17 mouse cellular contexts compared by ENCODE assay signal in genomic region chr10:128928356-128928755, GRCm38 (mm10). TPM values are rescaled to one million over a fixed set of nuclear protein-coding genes. Genes with fewer than 3 reads are reported as not detected.
DNase-seq lines count a peak whose midpoint lies in the region; ATAC-seq and TF ChIP-seq lines count a peak whose summit lies in the region.
"Had no signal": no experiment of that assay in that cellular context is flagged by ENCODE, and none has a peak within 500 bp of the region (broad histone marks: within the 10 kb centered on the region; RNA-seq: fewer than 3 reads in every experiment).

No protein-coding gene starts in this region.

- DNase-seq in cerebellum, adult 11-12 months: peak; percentile 20
- DNase-seq in cerebellum, adult 11 months: no peak
- no peak for DNase-seq in heart, adult 2 months
- DNase-seq in heart, embryonic 10.5 days (ENCODE audit: low spot score): no peak
- no peak for DNase-seq in midbrain, postnatal 0 days (ENCODE audit: low spot score)
- DNase-seq in yolk sac, embryonic 10.5 days (ENCODE audit: low spot score): no peak
- no peak for DNase-seq in embryo, embryonic 9.5 days (ENCODE audit: extremely low spot score)
- DNase-seq: cerebellum, adult 9-11 months; lung, postnatal 36 days; thymus, adult 2 months had no signal

- no peak for TF ChIP-seq CTCF in heart, adult 2 months (IDR thresholded peaks at IDR 0.05)
- TF ChIP-seq CTCF in midbrain, postnatal 0 days (IDR thresholded peaks at IDR 0.05): no peak

- H3K27ac ChIP-seq in heart, adult 2 months: peak overlapping the region; percentile 23; the same call in 1 of the 2 replicates
- H3K27ac ChIP-seq in heart, embryonic 10.5 days: no peak overlapping the region
- H3K27ac ChIP-seq in midbrain, embryonic 16.5 days (ENCODE audit: low read length): no peak overlapping the region
- H3K27ac ChIP-seq in midbrain, postnatal 0 days (ENCODE audit: low read depth, low read length): no peak overlapping the region
- H3K27ac ChIP-seq: heart, embryonic 15.5 days; midbrain, embryonic 10.5 days had no signal

- intact Hi-C loops in heart, adult 2 months (cut with DNase I): no loop called here

- H3K4me3 ChIP-seq in heart, adult 2 months: no peak overlapping the region
- no peak overlapping the region for H3K4me3 ChIP-seq in heart, embryonic 10.5 days
- no peak overlapping the region for H3K4me3 ChIP-seq in midbrain, embryonic 16.5 days (ENCODE audit: low read depth, low read length)
- no peak overlapping the region for H3K4me3 ChIP-seq in midbrain, postnatal 0 days (ENCODE audit: low read depth, low read length)
- H3K4me3 ChIP-seq: heart, embryonic 15.5 days; midbrain, embryonic 10.5 days had no signal

- H3K36me3 ChIP-seq in heart, adult 2 months (ENCODE audit: control insufficient read depth, insufficient read depth, low read length): no peaks in the 10 kb centered on the region
- no peaks in the 10 kb centered on the region for H3K36me3 ChIP-seq in heart, embryonic 10.5 days
- no peaks in the 10 kb centered on the region for H3K36me3 ChIP-seq in midbrain, embryonic 16.5 days (ENCODE audit: control insufficient read depth, insufficient read depth, low read length)
- H3K36me3 ChIP-seq in midbrain, postnatal 0 days (ENCODE audit: insufficient read depth, low read length): no peaks in the 10 kb centered on the region
- H3K36me3 ChIP-seq: heart, embryonic 15.5 days; midbrain, embryonic 10.5 days had no signal

- ATAC-seq in midbrain, embryonic 16.5 days: no peak
- no peak for ATAC-seq in midbrain, postnatal 0 days (ENCODE audit: low FRiP score)
- ATAC-seq: Patski had no signal

- no peak for TF ChIP-seq POLR2A in heart, adult 2 months (IDR thresholded peaks at IDR 0.05; ENCODE audit: insufficient read depth, low read depth, low read length)

- no peak overlapping the region for H3K9ac ChIP-seq in heart, adult 2 months (ENCODE audit: low read depth, low read length)
- H3K9ac ChIP-seq in midbrain, embryonic 16.5 days (ENCODE audit: low read depth, low read length): 0 out of 2 replicates have a peak overlapping the region, but pooled peaks have one; percentile 2
- H3K9ac ChIP-seq in midbrain, postnatal 0 days (replicated peaks; ENCODE audit: low read length, poor library complexity, severe bottlenecking): no peak overlapping the region
- H3K9ac ChIP-seq: heart, embryonic 15.5 days had no signal

- no peaks in the 10 kb centered on the region for H3K27me3 ChIP-seq in heart, adult 2 months (ENCODE audit: control insufficient read depth, insufficient read depth, low read length)
- H3K27me3 ChIP-seq in heart, embryonic 10.5 days (ENCODE audit: insufficient read depth, poor library complexity, severe bottlenecking): peaks cover 48% of the 10 kb centered on the region
- H3K27me3 ChIP-seq in midbrain, embryonic 16.5 days (ENCODE audit: control insufficient read depth, insufficient read depth, low read depth, low read length): peaks cover 20% of the 10 kb centered on the region
- H3K27me3 ChIP-seq in midbrain, postnatal 0 days (ENCODE audit: insufficient read depth, low read length): peaks cover 12% of the 10 kb centered on the region
- H3K27me3 ChIP-seq: Patski had no signal

- no peaks in the 10 kb centered on the region for H3K9me3 ChIP-seq in heart, embryonic 10.5 days
- no peaks in the 10 kb centered on the region for H3K9me3 ChIP-seq in midbrain, embryonic 16.5 days (replicated peaks; ENCODE audit: control insufficient read depth, low read length, poor library complexity, severe bottlenecking)
- H3K9me3 ChIP-seq in midbrain, postnatal 0 days (ENCODE audit: low read length): no peaks in the 10 kb centered on the region
- H3K9me3 ChIP-seq: heart, embryonic 15.5 days; midbrain, embryonic 10.5 days had no signal

- H3K79me2 ChIP-seq in heart, adult 2 months (replicated peaks; ENCODE audit: control insufficient read depth, insufficient read depth, low read length): no peaks in the 10 kb centered on the region

- H3K4me2 ChIP-seq in midbrain, embryonic 16.5 days (ENCODE audit: low read length): no peak overlapping the region
- no peak overlapping the region for H3K4me2 ChIP-seq in midbrain, postnatal 0 days (ENCODE audit: low read depth, low read length, poor library complexity, severe bottlenecking)
- H3K4me2 ChIP-seq: heart, embryonic 15.5 days had no signal

- peaks cover 12% of the 10 kb centered on the region for H3K4me1 ChIP-seq in heart, adult 2 months (ENCODE audit: control insufficient read depth, insufficient read depth, low read length)
- H3K4me1 ChIP-seq in heart, embryonic 10.5 days: peaks cover 10% of the 10 kb centered on the region
- H3K4me1 ChIP-seq in midbrain, embryonic 16.5 days (ENCODE audit: control insufficient read depth, insufficient read depth, low read length): peaks cover 10% of the 10 kb centered on the region
- no peaks in the 10 kb centered on the region for H3K4me1 ChIP-seq in midbrain, postnatal 0 days (ENCODE audit: insufficient read depth, low read length)

- TF ChIP-seq EP300 in heart, adult 2 months (IDR thresholded peaks at IDR 0.05; ENCODE audit: insufficient read depth, low read depth, low read length): no peak

- 37% methylated on average over 4 of the region's 4 CpGs for WGBS in heart, adult 2 months
- 38% methylated on average over 4 of the region's 4 CpGs for WGBS in heart, embryonic 10.5 days
- WGBS in midbrain, embryonic 16.5 days: 17% methylated on average over 4 of the region's 4 CpGs
- WGBS in midbrain, postnatal 0 days: 20% methylated on average over 4 of the region's 4 CpGs

RNA-seq across cellular contexts. Expression of gene Bloc1s1, which starts 4.5 kb away (rescaled TPM):
- total RNA-seq in heart, adult 2 months (2021): 100 to 1,000 TPM; 181 to 201 TPM
- 229 and 234 TPM in 2 replicates for polyA plus RNA-seq in heart, adult 2 months (2012; rRNA removed)
- polyA plus RNA-seq in heart, embryonic 10.5 days (2016; fragmentation: Nextera tagmentation; extraction: Ambion mirVana): 182 and 194 TPM in 2 replicates
- 227 and 228 TPM in 2 replicates for polyA plus RNA-seq in midbrain, embryonic 16.5 days (2015; fragmentation: Nextera tagmentation; extraction: Ambion mirVana)
- 87.8 and 100 TPM in 2 replicates for total RNA-seq in midbrain, postnatal 0 days (2014; rRNA removed)
- polyA plus RNA-seq in midbrain, postnatal 0 days (2015; fragmentation: Nextera tagmentation; extraction: Ambion mirVana): 240 and 265 TPM in 2 replicates

RNA-seq across cellular contexts. Expression of gene Itga7, which starts 5.3 kb away (rescaled TPM):
- 100 to 1,000 TPM; 140 to 155 TPM for total RNA-seq in heart, adult 2 months (2021)
- polyA plus RNA-seq in heart, adult 2 months (2012; rRNA removed): 151 and 206 TPM in 2 replicates
- polyA plus RNA-seq in heart, embryonic 10.5 days (2016; fragmentation: Nextera tagmentation; extraction: Ambion mirVana): 1.1 and 1.3 TPM in 2 replicates
- polyA plus RNA-seq in midbrain, embryonic 16.5 days (2015; fragmentation: Nextera tagmentation; extraction: Ambion mirVana): 6.1 and 9.2 TPM in 2 replicates
- 18.9 and 23.3 TPM in 2 replicates for total RNA-seq in midbrain, postnatal 0 days (2014; rRNA removed)
- 13.6 and 14.0 TPM in 2 replicates for polyA plus RNA-seq in midbrain, postnatal 0 days (2015; fragmentation: Nextera tagmentation; extraction: Ambion mirVana)

RNA-seq across cellular contexts. Expression of gene Rdh5, which starts 5.7 kb away (rescaled TPM):
- 1 to 10 TPM; 5.2 to 5.9 TPM for total RNA-seq in heart, adult 2 months (2021)
- polyA plus RNA-seq in heart, adult 2 months (2012; rRNA removed): 19.4 and 24.9 TPM in 2 replicates
- polyA plus RNA-seq in heart, embryonic 10.5 days (2016; fragmentation: Nextera tagmentation; extraction: Ambion mirVana): 8.8 and 9.9 TPM in 2 replicates
- 13.6 TPM in 2 replicates for polyA plus RNA-seq in midbrain, embryonic 16.5 days (2015; fragmentation: Nextera tagmentation; extraction: Ambion mirVana)
- total RNA-seq in midbrain, postnatal 0 days (2014; rRNA removed): 8.8 and 10.5 TPM in 2 replicates
- 8.8 and 10.8 TPM in 2 replicates for polyA plus RNA-seq in midbrain, postnatal 0 days (2015; fragmentation: Nextera tagmentation; extraction: Ambion mirVana)

RNA-seq across cellular contexts. Expression of gene Cd63, which starts 27.6 kb away (rescaled TPM):
- 100 to 1,000 TPM; 132 to 156 TPM for total RNA-seq in heart, adult 2 months (2021)
- 83.2 and 101 TPM in 2 replicates for polyA plus RNA-seq in heart, adult 2 months (2012; rRNA removed)
- 313 and 322 TPM in 2 replicates for polyA plus RNA-seq in heart, embryonic 10.5 days (2016; fragmentation: Nextera tagmentation; extraction: Ambion mirVana)
- polyA plus RNA-seq in midbrain, embryonic 16.5 days (2015; fragmentation: Nextera tagmentation; extraction: Ambion mirVana): 152 and 195 TPM in 2 replicates
- total RNA-seq in midbrain, postnatal 0 days (2014; rRNA removed): 16.6 and 28.6 TPM in 2 replicates
- polyA plus RNA-seq in midbrain, postnatal 0 days (2015; fragmentation: Nextera tagmentation; extraction: Ambion mirVana): 231 and 238 TPM in 2 replicates
- total RNA-seq: CH12.LX had no signal

RNA-seq across cellular contexts. Expression of gene Mettl7b, which starts 32.4 kb away (rescaled TPM):
- not detected for total RNA-seq in heart, adult 2 months (2021)
- 0.18 and 0.53 TPM in 2 replicates for polyA plus RNA-seq in heart, adult 2 months (2012; rRNA removed)
- not detected in 2 replicates for polyA plus RNA-seq in heart, embryonic 10.5 days (2016; fragmentation: Nextera tagmentation; extraction: Ambion mirVana)
- polyA plus RNA-seq in midbrain, embryonic 16.5 days (2015; fragmentation: Nextera tagmentation; extraction: Ambion mirVana): not detected in 2 replicates
- total RNA-seq in midbrain, postnatal 0 days (2014; rRNA removed): not detected in 2 replicates
- polyA plus RNA-seq in midbrain, postnatal 0 days (2015; fragmentation: Nextera tagmentation; extraction: Ambion mirVana): not detected in 2 replicates
- total RNA-seq: CH12.LX; left cerebral cortex, adult 18-20 months had no signal
- polyA plus RNA-seq: frontal cortex, adult 2 months; heart, embryonic 15.5 days; midbrain, embryonic 10.5 days had no signal

Comparison
In these comparisons a context has a peak if more than half of its experiments do, and no peak if none do; other contexts are left out.
1. RNA of gene Itga7, which starts 5.3 kb away (polyA plus RNA-seq): 151 to 206 TPM in heart, adult 2 months; 13.6 to 14.0 TPM in midbrain, postnatal 0 days, 6.1 to 9.2 TPM in midbrain, embryonic 16.5 days and 1.1 to 1.3 TPM in heart, embryonic 10.5 days; every median in the first group is over 10 times any median in the second.